Mouse (Mus musculus) kidney, postnatal 14 days (tissue): ENCODE measurements at regions not wholly inside any gene's neighbourhood (a gene's known extent, or its start where the extent isn't known, plus 50 kb on each side); places are given as distances from the start of the nearest gene placed in this dataset.
"Not testable (repeated sequence)": the region's sequence is repeated elsewhere in the genome, so short reads cannot be mapped to it uniquely, and the experiment has no call there.

Source experiments
- DNase-seq: peaks from one replicate; pipeline ENCODE4 v3.0.0; 2022; ENCODE audit warnings: mixed read lengths

GRCm38 (mm10) chr10:51397016-51397415 lies 83.4 kb upstream of the Gm49339 start:
- not testable (repeated sequence) for DNase-seq

- DNase-seq = peak; percentile 49
These were observed 75.3 kb upstream of the Gm49339 start for GRCm38 (mm10) chr10:51405141-51405540.

- DNase-seq = no peak
These were observed 67.6 kb upstream of the Gm49339 start for GRCm38 (mm10) chr10:51412795-51413194.

GRCm38 (mm10) chr10:51414512-51414911 lies 65.9 kb upstream of the Gm49339 start:
- DNase-seq = no peak

GRCm38 (mm10) chr10:51416723-51417122 lies 63.7 kb upstream of the Gm49339 start:
- no peak for DNase-seq

- DNase-seq = no peak
These were observed 63.0 kb upstream of the Gm49339 start for GRCm38 (mm10) chr10:51417221-51417911.

- no peak for DNase-seq
These were observed 61.9 kb upstream of the Gm49339 start for GRCm38 (mm10) chr10:51418550-51418949.

- DNase-seq = no peak
These were observed 57.9 kb upstream of the Gm49339 start for GRCm38 (mm10) chr10:51422501-51422900.
